Mouse (Mus musculus) stomach, embryonic 16.5 days (tissue): ENCODE measurements around the gene Unc13a. TPM values are rescaled to one million over a fixed set of nuclear protein-coding genes. Genes with fewer than 3 reads are reported as not detected.

Experiments used
- ATAC-seq: fragments of 200-750 bp; cut with Nextera tagmentation; 2 replicates; pipeline ENCODE4 v1.8.0; 2017; ENCODE audit warnings: moderate number of reproducible peaks, moderate TSS enrichment; ENCODE audit not compliant: insufficient read depth, low FRiP score
- H3K27ac ChIP-seq: fragments of 300-500 bp; sonication (generic); 2 replicates; pipeline ENCODE4 v1.5.1; 2014; ENCODE audit warnings: low read length
- H3K27me3 ChIP-seq: fragments of 300-500 bp; sonication (generic); 2 replicates; pipeline ENCODE4 v1.6.1; 2014; ENCODE audit warnings: low read length, control low read depth, mixed read lengths; ENCODE audit not compliant: control insufficient read depth, insufficient read depth
- H3K36me3 ChIP-seq: fragments of 300-500 bp; sonication (generic); 2 replicates; pipeline ENCODE4 v1.6.1; 2014; ENCODE audit warnings: low read length; ENCODE audit not compliant: control insufficient read depth, insufficient read depth
- H3K4me1 ChIP-seq: fragments of 300-500 bp; sonication (generic); 2 replicates; pipeline ENCODE4 v1.6.1; 2014; ENCODE audit warnings: low read length, control low read depth, mixed read lengths; ENCODE audit not compliant: control insufficient read depth, insufficient read depth
- H3K4me2 ChIP-seq: fragments of 300-500 bp; sonication (generic); 2 replicates; pipeline ENCODE4 v1.6.1; 2014; ENCODE audit warnings: low read depth, low read length, mixed read lengths
- H3K4me3 ChIP-seq: fragments of 300-500 bp; sonication (generic); replicated peaks from 2 replicates; pipeline ENCODE4 v1.5.1; 2014; ENCODE audit warnings: mild to moderate bottlenecking, low read length
- H3K9ac ChIP-seq: fragments of 300-500 bp; sonication (generic); 2 replicates; pipeline ENCODE4 v1.6.1; 2014; ENCODE audit warnings: low read length
- H3K9me3 ChIP-seq: fragments of 300-500 bp; sonication (generic); replicated peaks from 2 replicates; pipeline ENCODE4 v1.6.1; 2016; ENCODE audit warnings: low read length, control low read depth; ENCODE audit not compliant: control insufficient read depth
- WGBS: fragments of 180-500 bp; shearing (Covaris S2); extraction: QIAGEN DNeasy Blood & Tissue Kit; methylation state at CpG from one replicate; pipeline ENCODE4 v1.1.7; 2014; 5-methylcytosine and 5-hydroxymethylcytosine counted together
- polyA plus RNA-seq: library from polyadenylated mRNA; unstranded; fragments of >200 nt; fragmentation: Nextera tagmentation; extraction: Ambion mirVana; gene quantifications from 2 replicates; pipeline ENCODE4 v1.2.1, GENCODE M21; 2015

The Unc13a gene
- 1.1 and 1.2 TPM in 2 replicates for polyA plus RNA-seq

GRCm38 (mm10) chr8:71671549-71671965 is at the start of gene Unc13a:
Gene Unc13a (minus strand): TSS chr8:71671757.
- Histone ChIP-seq H3K27ac (peak within 1 kb of the TSS; percentile 33; the same call in 1 of the 2 replicates), H3K9ac (peak within 1 kb of the TSS; percentile 67), H3K4me1 (peaks cover 19% of the 10 kb centered on the region), H3K36me3 (no peaks in the 10 kb centered on the region), H3K4me3 (peak within 1 kb of the TSS; percentile 56), H3K4me2 (peak within 1 kb of the TSS; percentile 98), H3K9me3 (no peaks in the 10 kb centered on the region), H3K27me3 (peaks cover 14% of the 10 kb centered on the region)
- WGBS, result 0% methylated on average over 42 of the region's 42 CpGs
- peak; percentile 71 for ATAC-seq

GRCm38 (mm10) chr8:71719928-71720457 is 48.4 kb upstream of the Unc13a start:
- Histone ChIP-seq H3K27ac (no peak overlapping the region), H3K4me3 (no peak overlapping the region), H3K36me3 (no peaks in the 10 kb centered on the region), H3K4me2 (no peak overlapping the region), H3K9ac (no peak overlapping the region), H3K4me1 (peaks cover 8% of the 10 kb centered on the region), H3K9me3 (no peaks in the 10 kb centered on the region), H3K27me3 (no peaks in the 10 kb centered on the region)
- ATAC-seq, result no peak
- WGBS, result 38% methylated on average over 7 of the region's 7 CpGs

- WGBS, result 59% methylated on average over 4 of the region's 4 CpGs
- no peak overlapping the region for H3K4me3 ChIP-seq
- no peaks in the 10 kb centered on the region for H3K27me3 ChIP-seq
- H3K9ac ChIP-seq, result no peak overlapping the region
- no peak for ATAC-seq
- H3K4me1 ChIP-seq, result no peaks in the 10 kb centered on the region
- no peak overlapping the region for H3K4me2 ChIP-seq
- no peaks in the 10 kb centered on the region for H3K9me3 ChIP-seq
- no peaks in the 10 kb centered on the region for H3K36me3 ChIP-seq
- no peak overlapping the region for H3K27ac ChIP-seq
Observed at GRCm38 (mm10) chr8:71719218-71719617, 47.7 kb upstream of the Unc13a start.

- Histone ChIP-seq H3K27ac (no peak overlapping the region), H3K36me3 (no peaks in the 10 kb centered on the region), H3K4me1 (no peaks in the 10 kb centered on the region), H3K4me3 (no peak overlapping the region), H3K9me3 (no peaks in the 10 kb centered on the region), H3K9ac (no peak overlapping the region), H3K4me2 (no peak overlapping the region), H3K27me3 (no peaks in the 10 kb centered on the region)
- WGBS, result 29% methylated on average over 3 of the region's 3 CpGs
- no peak for ATAC-seq
Observed at GRCm38 (mm10) chr8:71718252-71718651, 46.7 kb upstream of the Unc13a start.

DNA sequence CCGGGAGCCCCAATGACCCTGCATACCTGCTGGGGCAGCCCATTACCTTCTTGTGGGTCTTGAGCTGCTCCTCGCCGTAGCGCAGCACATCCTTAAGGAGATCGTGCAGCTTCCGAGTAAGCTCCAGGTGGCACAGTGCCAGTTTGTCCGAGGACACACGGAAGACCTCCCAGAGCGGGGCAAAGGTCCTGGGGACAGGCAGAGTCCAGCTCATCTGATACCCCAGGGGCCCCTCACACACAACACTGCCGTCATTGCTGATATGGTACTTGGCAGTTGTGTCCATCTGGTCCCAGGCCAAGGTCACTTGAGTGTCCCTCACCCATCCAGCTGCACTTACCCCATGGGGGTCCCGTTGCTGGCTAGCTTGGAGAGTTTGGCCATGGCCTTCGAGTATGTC is 45.5 kb upstream of the Unc13a start:
- Histone ChIP-seq H3K9me3 (no peaks in the 10 kb centered on the region), H3K27me3 (no peaks in the 10 kb centered on the region), H3K36me3 (no peaks in the 10 kb centered on the region), H3K4me1 (no peaks in the 10 kb centered on the region), H3K4me2 (no peak overlapping the region), H3K9ac (no peak overlapping the region), H3K27ac (no peak overlapping the region), H3K4me3 (no peak overlapping the region)
- 75% methylated on average over 12 of the region's 12 CpGs for WGBS
- ATAC-seq, result no peak

GRCm38 (mm10) chr8:71716561-71717053 is 45.0 kb upstream of the Unc13a start:
- Histone ChIP-seq H3K27me3 (no peaks in the 10 kb centered on the region), H3K9ac (no peak overlapping the region), H3K4me1 (no peaks in the 10 kb centered on the region), H3K36me3 (no peaks in the 10 kb centered on the region), H3K4me3 (no peak overlapping the region), H3K27ac (no peak overlapping the region), H3K9me3 (no peaks in the 10 kb centered on the region), H3K4me2 (no peak overlapping the region)
- WGBS, result 85% methylated on average over 13 of the region's 13 CpGs
- ATAC-seq, result no peak

GRCm38 (mm10) chr8:71715531-71715930 is 44.0 kb upstream of the Unc13a start:
- ATAC-seq, result no peak
- WGBS, result 30% methylated on average over 8 of the region's 8 CpGs
- Histone ChIP-seq H3K9ac (no peak overlapping the region), H3K4me2 (no peak overlapping the region), H3K36me3 (no peaks in the 10 kb centered on the region), H3K4me3 (no peak overlapping the region), H3K27me3 (no peaks in the 10 kb centered on the region), H3K27ac (no peak overlapping the region), H3K9me3 (no peaks in the 10 kb centered on the region), H3K4me1 (no peaks in the 10 kb centered on the region)

- 85% methylated on average over 2 of the region's 2 CpGs for WGBS
Observed at GRCm38 (mm10) chr8:71711574-71711973, 40.0 kb upstream of the Unc13a start.

GRCm38 (mm10) chr8:71709800-71710446 is 38.4 kb upstream of the Unc13a start:
- peaks cover 4% of the 10 kb centered on the region for H3K27me3 ChIP-seq
- no peaks in the 10 kb centered on the region for H3K9me3 ChIP-seq
- H3K27ac ChIP-seq, result no peak overlapping the region
- no peaks in the 10 kb centered on the region for H3K36me3 ChIP-seq
- H3K4me2 ChIP-seq, result peak overlapping the region; percentile 44
- whole genome bisulfite sequencing, result 22% methylated on average over 25 of the region's 25 CpGs
- ATAC-seq, result peak; percentile 71
- 0 out of 2 replicates have a peak, but pooled peaks cover 2% of the 10 kb centered on the region for H3K4me1 ChIP-seq
- peak overlapping the region; percentile 15; the same call in 1 of the 2 replicates for H3K4me3 ChIP-seq
- 0 out of 2 replicates have a peak overlapping the region, but pooled peaks have one; percentile 14 for H3K9ac ChIP-seq

More at GRCm38 (mm10) chr8:71711574-71711973, 40.0 kb upstream of the Unc13a start:
- H3K9ac ChIP-seq, result no peak overlapping the region
- H3K27ac ChIP-seq, result no peak overlapping the region
- H3K36me3 ChIP-seq, result no peaks in the 10 kb centered on the region
- no peak overlapping the region for H3K4me2 ChIP-seq
- H3K27me3 ChIP-seq, result peaks cover 4% of the 10 kb centered on the region
- no peak for ATAC-seq
- 0 out of 2 replicates have a peak, but pooled peaks cover 2% of the 10 kb centered on the region for H3K4me1 ChIP-seq
- no peak overlapping the region for H3K4me3 ChIP-seq
- no peaks in the 10 kb centered on the region for H3K9me3 ChIP-seq
